Mouse (Mus musculus): Measurements from ENCODE around the gene Ubash3a. TPM values are rescaled to one million over a fixed set of nuclear protein-coding genes. Genes with fewer than 3 reads are reported as not detected.

The Ubash3a gene
- polyA plus RNA-seq, 1 experiment from 2014 or later = 0.49 TPM

GRCm38 (mm10) chr17:31259825-31260224 lies 52.2 kb downstream of the Ubash3a start:
- WGBS = 68% methylated on average over 4 of the region's 4 CpGs
- Histone ChIP-seq H3K4me1 (ENCODE audit: control insufficient read depth, insufficient read depth, low read length) (no peaks in the 10 kb centered on the region), H3K4me2 (replicated peaks; ENCODE audit: low read depth, low read length) (no peak overlapping the region), H3K36me3 (ENCODE audit: control insufficient read depth, insufficient read depth, low read length) (no peaks in the 10 kb centered on the region), H3K27me3 (ENCODE audit: control insufficient read depth, insufficient read depth, low read length) (no peaks in the 10 kb centered on the region), H3K9me3 (ENCODE audit: control insufficient read depth, low read depth, low read length) (no peaks in the 10 kb centered on the region), H3K4me3 (ENCODE audit: low read depth, low read length) (no peak overlapping the region), H3K27ac (ENCODE audit: low read length) (no peak overlapping the region), H3K9ac (replicated peaks; ENCODE audit: low read depth, low read length) (no peak overlapping the region)
- no peak for ATAC-seq (ENCODE audit: insufficient number of reproducible peaks, insufficient read depth, low FRiP score, low read depth)

DNA sequence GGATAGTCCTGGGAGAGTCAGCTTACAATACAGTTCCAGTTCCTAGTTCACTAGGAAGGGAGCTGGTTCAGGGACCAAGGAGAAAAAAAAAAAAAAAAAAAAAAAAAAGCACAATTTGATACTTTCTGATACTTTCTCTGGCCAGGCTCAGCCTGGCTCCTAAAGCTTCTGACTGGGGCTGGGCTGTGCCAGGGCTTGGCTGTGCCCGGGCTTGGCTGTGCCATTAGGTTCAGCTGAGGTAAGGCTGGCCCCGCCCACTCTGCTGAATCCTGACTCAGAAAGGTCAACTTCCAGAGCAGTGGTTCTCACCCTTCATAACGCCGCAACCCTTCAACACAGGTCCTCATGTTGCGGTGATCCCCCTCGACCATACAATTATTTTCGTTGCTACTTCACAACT lies 52.8 kb downstream of the Ubash3a start:
- no peaks in the 10 kb centered on the region for H3K36me3 ChIP-seq (ENCODE audit: control insufficient read depth, insufficient read depth, low read length)
- H3K27me3 ChIP-seq (ENCODE audit: control insufficient read depth, insufficient read depth, low read length) = no peaks in the 10 kb centered on the region
- H3K4me3 ChIP-seq (ENCODE audit: low read depth, low read length) = no peak overlapping the region
- WGBS = 72% methylated on average over 7 of the region's 7 CpGs
- H3K4me1 ChIP-seq (ENCODE audit: control insufficient read depth, insufficient read depth, low read length) = no peaks in the 10 kb centered on the region
- no peak for ATAC-seq (ENCODE audit: insufficient number of reproducible peaks, insufficient read depth, low FRiP score, low read depth)
- H3K4me2 ChIP-seq (replicated peaks; ENCODE audit: low read depth, low read length) = no peak overlapping the region
- no peaks in the 10 kb centered on the region for H3K9me3 ChIP-seq (ENCODE audit: control insufficient read depth, low read depth, low read length)
- H3K27ac ChIP-seq (ENCODE audit: low read length) = no peak overlapping the region
- no peak overlapping the region for H3K9ac ChIP-seq (replicated peaks; ENCODE audit: low read depth, low read length)

GRCm38 (mm10) chr17:31261352-31261751 lies 53.7 kb downstream of the Ubash3a start:
- no peaks in the 10 kb centered on the region for H3K4me1 ChIP-seq (ENCODE audit: control insufficient read depth, insufficient read depth, low read length)
- ATAC-seq (ENCODE audit: insufficient number of reproducible peaks, insufficient read depth, low FRiP score, low read depth) = no peak
- 83% methylated on average over 6 of the region's 6 CpGs for WGBS
- H3K27ac ChIP-seq (ENCODE audit: low read length) = no peak overlapping the region
- no peaks in the 10 kb centered on the region for H3K9me3 ChIP-seq (ENCODE audit: control insufficient read depth, low read depth, low read length)
- no peak overlapping the region for H3K9ac ChIP-seq (replicated peaks; ENCODE audit: low read depth, low read length)
- H3K27me3 ChIP-seq (ENCODE audit: control insufficient read depth, insufficient read depth, low read length) = no peaks in the 10 kb centered on the region
- H3K4me3 ChIP-seq (ENCODE audit: low read depth, low read length) = no peak overlapping the region
- no peaks in the 10 kb centered on the region for H3K36me3 ChIP-seq (ENCODE audit: control insufficient read depth, insufficient read depth, low read length)
- H3K4me2 ChIP-seq (replicated peaks; ENCODE audit: low read depth, low read length) = no peak overlapping the region

DNA sequence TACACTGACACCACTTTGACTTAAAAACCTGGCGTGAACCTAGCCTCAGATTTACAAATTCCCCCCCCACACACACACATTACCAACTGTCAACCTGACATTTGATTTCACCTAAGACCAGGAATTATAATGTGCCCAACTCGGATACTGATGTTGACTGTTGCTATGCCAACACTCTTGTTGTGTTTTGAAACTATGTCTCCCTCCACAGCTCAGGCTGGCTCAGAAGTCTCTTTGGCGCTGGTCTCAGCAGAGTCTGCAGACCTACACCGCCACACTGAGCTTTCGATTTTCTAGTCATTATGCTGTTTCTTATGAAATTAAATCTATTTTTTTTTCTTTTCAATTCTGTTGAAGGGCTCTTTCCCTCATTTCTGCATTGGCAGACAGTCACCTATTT lies 55.0 kb downstream of the Ubash3a start:
- Histone ChIP-seq H3K27me3 (ENCODE audit: control insufficient read depth, insufficient read depth, low read length) (no peaks in the 10 kb centered on the region), H3K4me1 (ENCODE audit: control insufficient read depth, insufficient read depth, low read length) (no peaks in the 10 kb centered on the region), H3K4me3 (ENCODE audit: low read depth, low read length) (no peak overlapping the region), H3K9me3 (ENCODE audit: control insufficient read depth, low read depth, low read length) (no peaks in the 10 kb centered on the region), H3K9ac (replicated peaks; ENCODE audit: low read depth, low read length) (no peak overlapping the region), H3K27ac (ENCODE audit: low read length) (no peak overlapping the region), H3K4me2 (replicated peaks; ENCODE audit: low read depth, low read length) (no peak overlapping the region), H3K36me3 (ENCODE audit: control insufficient read depth, insufficient read depth, low read length) (no peaks in the 10 kb centered on the region)
- WGBS = 63% methylated on average over 5 of the region's 5 CpGs
- ATAC-seq (ENCODE audit: insufficient number of reproducible peaks, insufficient read depth, low FRiP score, low read depth) = no peak

- no peaks in the 10 kb centered on the region for H3K4me1 ChIP-seq (ENCODE audit: control insufficient read depth, insufficient read depth, low read length)
- H3K27ac ChIP-seq (ENCODE audit: low read length) = no peak overlapping the region
- no peak for ATAC-seq (ENCODE audit: insufficient number of reproducible peaks, insufficient read depth, low FRiP score, low read depth)
- H3K36me3 ChIP-seq (ENCODE audit: control insufficient read depth, insufficient read depth, low read length) = no peaks in the 10 kb centered on the region
- no peaks in the 10 kb centered on the region for H3K9me3 ChIP-seq (ENCODE audit: control insufficient read depth, low read depth, low read length)
- H3K4me3 ChIP-seq (ENCODE audit: low read depth, low read length) = no peak overlapping the region
- H3K9ac ChIP-seq (replicated peaks; ENCODE audit: low read depth, low read length) = no peak overlapping the region
- no peaks in the 10 kb centered on the region for H3K27me3 ChIP-seq (ENCODE audit: control insufficient read depth, insufficient read depth, low read length)
- H3K4me2 ChIP-seq (replicated peaks; ENCODE audit: low read depth, low read length) = no peak overlapping the region
- WGBS = 91% methylated on average over 5 of the region's 5 CpGs
These were observed 56.1 kb downstream of the Ubash3a start for GRCm38 (mm10) chr17:31263770-31264169.

- H3K4me2 ChIP-seq (replicated peaks; ENCODE audit: low read depth, low read length) = no peak overlapping the region
- H3K9me3 ChIP-seq (ENCODE audit: control insufficient read depth, low read depth, low read length) = no peaks in the 10 kb centered on the region
- no peak overlapping the region for H3K27ac ChIP-seq (ENCODE audit: low read length)
- no peaks in the 10 kb centered on the region for H3K36me3 ChIP-seq (ENCODE audit: control insufficient read depth, insufficient read depth, low read length)
- WGBS = 59% methylated on average over 6 of the region's 6 CpGs
- H3K4me1 ChIP-seq (ENCODE audit: control insufficient read depth, insufficient read depth, low read length) = no peaks in the 10 kb centered on the region
- no peak overlapping the region for H3K9ac ChIP-seq (replicated peaks; ENCODE audit: low read depth, low read length)
- H3K4me3 ChIP-seq (ENCODE audit: low read depth, low read length) = no peak overlapping the region
- no peak for ATAC-seq (ENCODE audit: insufficient number of reproducible peaks, insufficient read depth, low FRiP score, low read depth)
- H3K27me3 ChIP-seq (ENCODE audit: control insufficient read depth, insufficient read depth, low read length) = no peaks in the 10 kb centered on the region
These were observed 56.7 kb downstream of the Ubash3a start for GRCm38 (mm10) chr17:31264372-31264771.

DNA sequence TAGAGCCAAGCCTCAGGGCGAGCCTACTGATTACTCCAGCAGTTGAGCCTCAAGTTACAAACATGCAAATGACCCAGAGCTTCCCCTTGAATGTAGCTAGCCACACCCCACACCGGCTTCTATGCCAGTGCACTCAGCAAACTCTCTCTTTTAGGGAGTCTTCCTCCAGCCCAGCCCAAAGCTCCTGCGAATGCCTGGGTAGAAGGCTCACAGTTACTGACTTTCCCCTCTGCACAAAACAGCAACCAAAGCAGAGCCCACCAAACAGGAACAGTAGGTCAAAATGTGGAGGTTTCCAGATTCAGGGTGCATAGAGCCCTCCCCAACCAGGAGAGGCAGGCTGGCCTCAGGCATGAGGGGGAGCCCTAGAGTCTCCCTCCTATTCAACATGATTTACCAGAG lies 57.5 kb downstream of the Ubash3a start:
- Histone ChIP-seq H3K27ac (ENCODE audit: low read length) (no peak overlapping the region), H3K4me3 (ENCODE audit: low read depth, low read length) (no peak overlapping the region), H3K27me3 (ENCODE audit: control insufficient read depth, insufficient read depth, low read length) (no peaks in the 10 kb centered on the region), H3K36me3 (ENCODE audit: control insufficient read depth, insufficient read depth, low read length) (no peaks in the 10 kb centered on the region), H3K4me2 (replicated peaks; ENCODE audit: low read depth, low read length) (no peak overlapping the region), H3K9me3 (ENCODE audit: control insufficient read depth, low read depth, low read length) (no peaks in the 10 kb centered on the region), H3K4me1 (ENCODE audit: control insufficient read depth, insufficient read depth, low read length) (no peaks in the 10 kb centered on the region), H3K9ac (replicated peaks; ENCODE audit: low read depth, low read length) (no peak overlapping the region)
- ATAC-seq (ENCODE audit: insufficient number of reproducible peaks, insufficient read depth, low FRiP score, low read depth) = no peak
- WGBS = 14% methylated on average over 3 of the region's 3 CpGs

DNA sequence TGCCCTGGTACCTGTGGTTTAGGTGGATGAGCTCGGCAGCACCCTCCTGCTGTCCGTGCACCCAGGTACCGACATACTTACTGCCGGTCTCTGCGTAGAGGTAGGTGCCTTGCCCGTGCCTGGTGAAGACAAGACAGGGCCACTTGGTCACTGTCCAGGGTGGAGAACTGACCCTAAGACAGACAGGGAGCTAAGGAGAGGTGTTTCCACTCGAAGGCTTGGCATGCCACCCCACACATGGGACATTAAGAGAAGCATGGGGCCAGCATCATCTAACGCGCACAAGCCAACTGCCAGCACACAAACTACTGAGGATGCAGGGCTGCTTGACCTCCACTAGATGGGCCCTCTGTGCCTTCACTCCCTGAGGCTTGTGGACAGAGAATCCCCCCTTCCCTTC lies 58.2 kb downstream of the Ubash3a start:
- H3K27me3 ChIP-seq (ENCODE audit: control insufficient read depth, insufficient read depth, low read length) = no peaks in the 10 kb centered on the region
- no peak for ATAC-seq (ENCODE audit: insufficient number of reproducible peaks, insufficient read depth, low FRiP score, low read depth)
- no peaks in the 10 kb centered on the region for H3K36me3 ChIP-seq (ENCODE audit: control insufficient read depth, insufficient read depth, low read length)

DNA sequence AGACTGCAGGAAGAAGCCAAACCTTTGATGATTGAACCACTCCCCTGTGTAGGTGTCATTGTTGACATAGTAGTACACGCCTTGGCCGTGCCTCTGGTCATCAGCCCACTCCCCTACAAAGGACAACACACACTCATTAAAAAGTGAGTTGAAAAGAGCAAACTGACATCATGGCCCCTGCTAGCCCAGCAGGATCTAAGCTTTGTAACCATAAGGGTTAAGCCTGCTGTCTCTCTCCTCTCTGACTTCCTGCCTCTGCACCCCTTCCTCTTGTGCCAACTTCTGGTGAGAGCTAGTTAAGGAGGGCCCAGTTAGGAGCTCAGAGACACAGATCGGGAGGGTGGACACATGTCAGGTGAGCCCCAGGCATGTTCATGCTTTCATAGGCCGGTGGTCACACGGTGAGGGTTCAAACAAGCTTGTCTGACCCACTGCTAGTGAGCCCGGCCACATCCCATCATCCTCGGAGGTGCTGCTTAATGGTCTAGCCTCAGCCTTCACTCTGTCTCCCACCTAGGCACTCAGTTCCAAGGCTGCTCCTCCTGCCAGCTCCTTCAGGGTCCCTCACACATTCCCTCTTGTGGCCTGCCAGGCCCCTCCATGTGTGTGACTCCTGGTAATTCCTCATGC lies 58.8 kb downstream of the Ubash3a start:
- Histone ChIP-seq H3K9me3 (ENCODE audit: control insufficient read depth, low read depth, low read length) (no peaks in the 10 kb centered on the region), H3K4me3 (ENCODE audit: low read depth, low read length) (no peak overlapping the region), H3K36me3 (ENCODE audit: control insufficient read depth, insufficient read depth, low read length) (no peaks in the 10 kb centered on the region), H3K4me2 (replicated peaks; ENCODE audit: low read depth, low read length) (no peak overlapping the region), H3K27ac (ENCODE audit: low read length) (no peak overlapping the region), H3K27me3 (ENCODE audit: control insufficient read depth, insufficient read depth, low read length) (no peaks in the 10 kb centered on the region), H3K9ac (replicated peaks; ENCODE audit: low read depth, low read length) (no peak overlapping the region), H3K4me1 (ENCODE audit: control insufficient read depth, insufficient read depth, low read length) (no peaks in the 10 kb centered on the region)
- ATAC-seq (ENCODE audit: insufficient number of reproducible peaks, insufficient read depth, low FRiP score, low read depth) = no peak
- 75% methylated on average over 7 of the region's 7 CpGs for WGBS

More for the DNA sequence above, 58.2 kb downstream of the Ubash3a start:
- Histone ChIP-seq H3K4me2 (replicated peaks; ENCODE audit: low read depth, low read length) (no peak overlapping the region), H3K9ac (replicated peaks; ENCODE audit: low read depth, low read length) (no peak overlapping the region), H3K27ac (ENCODE audit: low read length) (no peak overlapping the region), H3K4me1 (ENCODE audit: control insufficient read depth, insufficient read depth, low read length) (no peaks in the 10 kb centered on the region), H3K4me3 (ENCODE audit: low read depth, low read length) (no peak overlapping the region), H3K9me3 (ENCODE audit: control insufficient read depth, low read depth, low read length) (no peaks in the 10 kb centered on the region)
- WGBS = 89% methylated on average over 9 of the region's 9 CpGs

Measured in stomach, embryonic 14.5 days (tissue).